Mouse (Mus musculus): ENCODE measurements around the gene Fam124a.
"Not testable (repeated sequence)": the region's sequence is repeated elsewhere in the genome, so short reads cannot be mapped to it uniquely, and the experiment has no call there.

Gene Fam124a

DNA sequence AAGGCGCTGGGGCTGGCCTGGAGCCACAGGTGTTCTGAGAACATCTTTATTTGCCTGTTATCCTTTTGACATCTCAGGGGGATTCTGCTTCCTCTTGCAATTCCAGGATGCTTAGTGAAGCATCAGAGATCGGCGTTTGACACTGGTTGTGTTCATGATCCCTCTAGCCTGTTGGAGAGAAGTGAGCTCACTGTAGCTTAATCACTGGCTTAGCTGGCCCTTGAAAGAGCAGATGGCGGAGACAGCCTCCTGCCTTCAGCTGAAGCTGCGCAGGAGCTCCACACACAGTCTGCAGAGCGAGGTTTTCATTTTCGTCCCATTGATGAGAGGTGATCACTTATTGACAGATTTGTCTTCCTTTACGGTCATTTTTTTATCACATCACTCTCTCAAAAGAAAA lies 20.3 kb downstream of the Fam124a start:
- no peak for DNase-seq

DNA sequence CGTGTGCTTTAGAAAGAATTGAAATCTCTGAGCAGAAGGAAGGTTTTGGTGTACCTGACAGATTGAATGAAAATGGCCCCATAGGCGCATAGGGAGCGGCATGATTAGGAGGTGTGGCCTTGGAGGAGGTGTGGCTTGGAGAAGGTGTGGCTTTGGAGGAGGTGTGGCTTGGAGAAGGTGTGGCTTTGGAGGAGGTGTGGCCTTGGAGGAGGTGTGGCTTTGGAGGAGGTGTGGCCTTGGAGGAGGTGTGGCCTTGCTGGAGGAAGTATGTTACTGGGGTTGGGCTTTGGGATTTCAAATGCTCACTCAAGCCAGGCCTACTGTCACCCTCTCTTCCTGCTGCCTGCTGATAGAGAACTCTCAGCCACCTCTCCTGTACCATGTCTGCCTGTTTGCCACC lies 25.4 kb downstream of the Fam124a start:
- DNase-seq, result peak; percentile 9

DNA sequence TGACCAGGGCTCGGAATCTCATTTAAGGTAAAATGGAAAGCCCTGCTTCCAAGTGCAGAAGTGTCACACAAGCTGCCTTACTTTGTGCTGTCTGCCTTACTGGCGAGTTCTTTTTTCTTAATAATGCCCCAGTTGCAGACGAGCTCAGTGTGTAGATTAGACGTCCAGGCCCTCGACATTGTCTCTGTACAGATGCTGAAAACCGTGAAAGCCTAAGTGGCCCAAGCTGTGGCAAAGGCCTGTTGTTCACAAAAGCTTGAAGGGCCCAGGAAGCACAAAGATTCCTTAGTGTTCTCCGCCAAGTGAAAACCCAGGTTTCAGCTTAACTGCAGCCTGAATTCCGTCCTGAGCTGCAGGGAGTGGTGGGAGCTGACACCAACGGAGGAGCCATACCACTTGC lies 26.2 kb downstream of the Fam124a start:
- no peak for DNase-seq

DNA sequence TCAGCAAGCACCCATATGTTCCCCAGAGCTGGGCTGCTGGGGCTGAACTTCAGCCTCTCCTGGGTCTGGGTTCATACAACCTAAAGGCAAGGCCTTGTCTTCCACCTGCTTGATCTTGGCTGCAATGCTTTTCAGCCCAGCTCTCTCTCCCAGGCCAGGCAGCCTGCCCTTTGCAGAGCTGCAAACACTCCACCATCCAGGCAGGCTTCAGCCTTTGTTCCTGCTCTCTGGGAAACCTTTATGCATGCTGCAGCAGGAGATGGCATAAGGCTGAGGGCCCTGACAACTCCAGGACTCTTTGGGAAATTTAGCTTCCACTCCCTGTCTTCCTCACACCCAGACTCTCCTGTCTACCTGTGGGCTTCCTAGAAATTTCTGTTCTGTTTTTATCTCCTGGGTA lies 29.1 kb downstream of the Fam124a start:
- no peak for DNase-seq

- DNase-seq, result no peak
These were observed 29.8 kb downstream of the Fam124a start for GRCm38 (mm10) chr14:62585338-62585737.

DNA sequence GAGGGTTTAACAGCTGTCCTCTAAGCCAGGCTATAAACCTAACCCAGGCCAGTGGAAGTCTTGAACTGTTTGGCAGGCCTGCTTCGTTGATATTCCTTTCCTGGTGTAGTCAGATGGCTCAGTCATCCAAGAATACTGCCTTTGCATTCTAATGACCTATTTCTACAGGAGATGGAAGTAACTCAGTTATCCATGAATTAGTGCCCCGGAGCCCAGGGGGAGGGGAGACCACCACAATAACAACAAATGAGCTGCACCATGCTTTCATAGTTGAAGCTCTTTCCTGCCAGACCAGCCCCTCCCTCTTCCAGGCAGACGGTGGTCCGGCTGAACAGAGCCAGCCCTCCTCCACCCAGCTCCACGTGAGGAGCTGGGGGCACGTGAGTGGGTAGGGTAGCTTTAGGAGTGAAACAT lies 44.6 kb downstream of the Fam124a start:
- DNase-seq, result no peak

DNA sequence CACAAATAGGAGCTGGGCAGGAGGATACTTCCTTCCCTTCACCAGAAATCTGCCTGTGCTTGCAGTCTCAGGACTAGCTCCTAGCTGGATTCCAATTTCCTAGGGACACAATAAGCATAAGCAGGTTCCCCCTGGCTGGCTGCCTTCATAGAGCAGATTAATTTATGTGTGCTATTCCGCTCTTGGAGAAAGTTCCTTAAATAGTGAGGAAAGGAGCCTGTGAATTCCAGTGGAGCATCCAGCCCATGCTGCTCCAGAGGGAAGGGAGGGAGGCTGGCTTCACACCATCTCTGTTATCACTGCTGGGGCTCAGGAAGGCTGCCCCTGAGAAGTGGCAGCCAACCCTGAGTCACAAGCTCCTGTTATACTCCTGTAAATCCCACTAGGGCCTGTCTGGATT lies 46.7 kb downstream of the Fam124a start:
- DNase-seq, result no peak

- DNase-seq, result no peak
These were observed 47.3 kb downstream of the Fam124a start for GRCm38 (mm10) chr14:62602869-62603268.

DNA sequence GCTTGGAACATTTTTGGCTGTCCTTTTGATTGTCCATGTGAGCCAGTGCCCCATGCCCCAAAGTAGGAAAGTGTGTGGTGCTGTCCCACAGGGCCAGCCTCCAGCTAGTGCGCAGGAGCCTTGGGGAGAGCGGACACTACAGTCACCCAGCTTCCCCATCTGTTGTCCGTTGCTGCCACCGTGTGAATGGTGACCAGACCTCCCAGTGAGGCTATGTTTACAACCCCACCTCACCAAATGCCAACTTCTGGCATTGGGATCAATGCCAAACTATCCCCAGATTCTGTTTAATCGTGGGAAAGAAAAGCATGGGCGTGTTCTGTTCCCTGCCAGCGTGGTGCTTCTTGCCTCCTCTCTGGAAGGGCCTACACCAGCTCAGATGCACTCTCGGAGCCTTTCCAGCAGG lies 52.3 kb downstream of the Fam124a start:
- DNase-seq, result no peak

GRCm38 (mm10) chr14:62609904-62610303 lies 54.4 kb downstream of the Fam124a start:
- no peak for DNase-seq

GRCm38 (mm10) chr14:62622393-62622792 lies 66.9 kb downstream of the Fam124a start:
- DNase-seq, result no peak

GRCm38 (mm10) chr14:62627951-62628350 lies 72.4 kb downstream of the Fam124a start:
- DNase-seq, result no peak

DNA sequence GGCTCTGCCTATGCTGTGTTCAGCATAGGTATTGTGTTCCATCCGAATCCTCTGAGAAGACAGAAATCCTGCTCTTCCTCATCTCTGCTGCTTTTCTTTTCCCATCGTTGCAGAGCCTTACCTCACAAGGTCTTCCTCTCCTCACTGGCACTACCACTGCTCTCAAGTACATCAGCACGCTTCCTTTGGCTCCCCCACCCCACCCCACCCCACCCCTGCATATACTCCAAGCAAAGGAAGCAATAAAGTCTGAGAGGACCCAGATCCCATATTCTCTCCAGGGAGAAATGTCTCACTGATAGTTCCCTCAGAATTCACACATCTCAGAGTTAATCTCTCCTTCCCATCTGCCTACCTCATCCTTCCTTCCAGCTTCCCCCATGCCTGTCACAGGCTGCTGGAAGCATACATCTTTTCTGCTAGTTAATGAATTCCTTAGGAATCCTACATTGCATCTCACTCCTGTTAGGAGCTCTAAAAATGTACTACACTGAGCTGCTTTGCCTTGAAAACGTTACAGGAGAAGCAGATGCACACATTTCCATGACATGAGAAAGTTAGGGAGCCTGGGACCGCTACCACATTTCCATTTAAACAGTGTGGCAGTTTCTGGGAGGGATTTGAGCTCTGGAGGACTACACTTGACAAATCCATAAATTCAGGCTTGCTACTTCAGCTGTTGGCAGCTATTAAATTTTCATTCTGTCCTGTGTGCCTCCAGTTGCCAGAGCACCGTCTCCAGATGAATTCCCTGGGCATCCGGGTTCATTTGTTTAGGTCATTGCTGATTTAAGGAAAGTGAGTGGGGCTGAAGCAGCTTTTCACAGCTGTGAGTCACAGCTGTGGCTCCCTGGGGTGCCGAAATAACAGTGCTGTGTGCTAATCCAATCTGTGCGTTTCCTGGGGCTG lies 82.2 kb downstream of the Fam124a start:
- no peak for DNase-seq

DNA sequence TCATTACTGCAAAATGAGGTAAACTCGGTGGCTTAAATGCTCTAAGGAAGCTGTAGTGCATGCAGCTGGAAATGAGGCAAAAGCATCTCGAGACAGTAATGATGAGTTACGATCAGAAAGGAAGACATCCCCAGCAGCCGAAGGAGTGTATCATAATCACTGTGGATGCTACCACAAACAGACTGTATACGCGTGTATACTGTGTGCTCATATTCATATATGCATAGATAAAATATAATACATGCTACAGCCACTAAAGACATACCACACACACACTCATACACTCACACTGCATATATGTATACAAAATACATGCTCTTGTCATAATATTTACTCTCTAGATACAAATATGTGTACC lies 82.8 kb downstream of the Fam124a start:
- DNase-seq, result no peak

DNA sequence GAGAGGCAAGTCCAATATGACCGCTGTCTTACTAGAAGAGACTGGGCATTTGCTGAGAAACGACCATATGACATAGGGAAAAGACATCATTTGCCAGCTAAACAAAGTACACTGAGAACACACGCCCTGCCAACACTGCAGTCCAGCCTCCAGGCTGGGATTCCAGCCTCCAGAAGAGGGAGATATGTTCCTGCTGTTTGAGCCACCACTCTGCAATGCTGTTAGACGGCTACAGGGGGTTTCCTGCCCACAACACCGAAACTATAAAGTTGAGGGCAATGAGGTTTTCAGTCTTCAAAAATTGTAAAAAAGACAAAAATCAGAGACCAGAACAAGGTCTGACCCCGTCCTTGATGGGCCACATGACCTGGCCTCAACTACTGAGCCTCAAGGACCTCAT lies 83.6 kb downstream of the Fam124a start:
- DNase-seq, result no peak

- DNase-seq, result no peak
These were observed 84.0 kb downstream of the Fam124a start for GRCm38 (mm10) chr14:62639551-62639950.

DNA sequence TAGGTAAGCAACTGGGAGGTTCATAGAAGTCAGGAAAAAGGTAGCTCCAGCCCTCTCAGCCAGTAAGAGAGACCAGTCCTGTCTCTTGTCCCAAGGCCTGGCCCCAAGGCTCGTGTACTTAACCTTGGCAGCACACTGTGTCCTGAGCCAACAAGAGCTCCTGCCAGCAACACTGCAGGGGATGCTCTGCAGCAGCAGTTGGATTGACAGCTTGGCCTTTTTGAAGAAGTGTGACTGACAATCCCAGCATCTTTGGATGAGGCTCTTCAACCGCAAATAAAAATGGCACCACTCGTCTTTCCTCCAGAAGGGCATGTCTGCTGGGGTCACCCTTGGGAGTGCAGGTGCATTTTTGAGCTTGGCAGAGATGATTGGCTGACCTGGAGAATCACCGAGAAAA lies 84.9 kb downstream of the Fam124a start:
- DNase-seq, result no peak

GRCm38 (mm10) chr14:62642368-62642767 lies 86.8 kb downstream of the Fam124a start:
- DNase-seq, result not testable (repeated sequence)

GRCm38 (mm10) chr14:62648405-62648804 lies 92.9 kb downstream of the Fam124a start:
- DNase-seq, result no peak

DNA sequence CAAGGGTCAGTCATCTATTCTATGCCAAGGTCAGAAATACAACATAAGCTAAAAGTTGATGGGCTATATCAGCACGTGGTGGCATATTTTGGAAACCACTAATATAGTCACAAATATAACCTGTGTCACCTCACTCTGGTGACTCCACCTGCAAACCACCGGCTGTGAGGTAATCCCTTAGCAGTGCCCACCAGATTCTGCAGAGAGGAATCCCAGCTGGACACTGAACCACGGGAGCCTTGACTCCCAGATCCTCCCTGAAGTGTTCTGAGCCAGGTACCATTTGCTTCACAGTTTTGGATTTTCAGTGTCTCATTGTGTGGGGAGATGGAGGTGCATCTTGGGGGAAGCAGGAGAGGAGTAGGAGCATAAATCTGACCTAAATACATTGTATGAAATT lies 94.8 kb downstream of the Fam124a start:
- no peak for DNase-seq

DNA sequence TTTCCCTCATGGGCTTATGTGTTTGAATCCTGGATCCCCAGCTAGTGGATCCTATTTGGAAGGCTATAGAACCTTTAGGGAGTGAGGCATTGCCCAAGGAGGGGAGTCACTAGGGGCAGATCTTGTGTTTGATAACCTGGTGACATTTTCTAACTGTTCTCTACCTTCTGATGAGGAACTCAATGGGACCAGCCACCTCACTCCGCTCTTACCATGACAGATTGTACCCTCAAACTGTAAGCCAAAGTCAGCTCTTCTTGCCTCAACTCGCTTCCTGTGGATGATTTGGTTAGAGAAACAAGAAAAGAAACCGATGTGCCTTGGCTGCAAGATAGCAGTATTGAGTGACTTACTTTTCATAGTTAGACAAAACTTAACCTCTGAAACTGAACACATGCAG lies 96.2 kb downstream of the Fam124a start:
- DNase-seq, result no peak

GRCm38 (mm10) chr14:62655996-62656395 lies 100.5 kb downstream of the Fam124a start:
- DNase-seq, result no peak

DNA sequence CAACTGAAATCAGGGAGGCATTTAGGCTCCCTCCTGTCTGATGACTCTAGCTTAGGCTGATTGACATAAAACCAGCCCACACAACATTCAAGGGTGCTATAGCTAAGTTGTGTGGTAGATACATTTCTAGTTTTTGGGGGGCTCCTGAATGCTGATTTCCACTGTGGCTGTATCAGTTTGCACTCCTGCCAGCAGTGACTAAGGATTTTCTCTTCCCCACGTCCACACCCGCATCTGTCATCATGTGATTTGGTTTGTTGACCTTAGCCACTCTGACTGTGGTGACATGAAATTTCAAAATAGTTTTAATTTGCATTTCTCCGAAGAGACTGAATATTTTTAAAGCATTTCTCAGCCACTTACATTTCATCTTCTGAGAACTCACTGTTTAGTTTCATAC lies 101.9 kb downstream of the Fam124a start:
- DNase-seq, result no peak
